Mouse (Mus musculus) mouse embryonic stem cell (cell line): Measurements from ENCODE around the gene Nmnat1.
"Not testable (repeated sequence)": the region's sequence is repeated elsewhere in the genome, so short reads cannot be mapped to it uniquely, and the experiment has no call there.

Experiments used
- in situ Hi-C, 2 experiments: fragments of 300-500 bp; cut with MboI; formaldehyde crosslinking; loops; 1 replicate in 1 of 2; 3 replicates in 1 of 2; pipeline ENCODE4 v1.14.3; 2019 to 2020; ENCODE audit warnings: low sequenced_read_pairs in 2 of 2, low pct_unique_long_range_greater_than_20kb in 1 of 2, mixed read lengths in 1 of 2; ENCODE audit not compliant: unreplicated experiment in 1 of 2

Gene Nmnat1

GRCm38 (mm10) chr4:149457163-149457562 lies 27.8 kb downstream of the Nmnat1 start:
- in situ Hi-C loops = not testable (repeated sequence)

GRCm38 (mm10) chr4:149454879-149455278 lies 30.1 kb downstream of the Nmnat1 start, which contains the start of gene Rbp7:
Gene Rbp7 (minus strand): TSS chr4:149454978.
- in situ Hi-C loops = loop anchor here in 1 of 2 experiments (5.0 kb wide), 1 partner anchor 92 kb away; no protein-coding TSS in a partner anchor

- in situ Hi-C loops = loop anchor here in 1 of 2 experiments (5.0 kb wide), 1 partner anchor 93 kb away; no protein-coding TSS in a partner anchor
Measured at GRCm38 (mm10) chr4:149454263-149454662, 30.7 kb downstream of the Nmnat1 start.

- in situ Hi-C loops = loop anchor here in 1 of 2 experiments (5.0 kb wide), 1 partner anchor 94 kb away; no protein-coding TSS in a partner anchor
Measured at GRCm38 (mm10) chr4:149453656-149454055, 31.3 kb downstream of the Nmnat1 start.

GRCm38 (mm10) chr4:149450636-149451035 lies 34.4 kb downstream of the Nmnat1 start:
- in situ Hi-C loops = loop anchor here in 1 of 2 experiments (5.0 kb wide), 1 partner anchor 97 kb away; no protein-coding TSS in a partner anchor

GRCm38 (mm10) chr4:149446309-149446708 lies 38.7 kb downstream of the Nmnat1 start:
- in situ Hi-C loops = no loop called here

- in situ Hi-C loops = no loop called here
Measured at GRCm38 (mm10) chr4:149445868-149446267, 39.1 kb downstream of the Nmnat1 start.

GRCm38 (mm10) chr4:149444964-149445701 lies 39.9 kb downstream of the Nmnat1 start:
- in situ Hi-C loops = no loop called here

- in situ Hi-C loops = no loop called here
Measured at GRCm38 (mm10) chr4:149444465-149444864, 40.5 kb downstream of the Nmnat1 start.

GRCm38 (mm10) chr4:149442436-149442835 lies 42.6 kb downstream of the Nmnat1 start:
- in situ Hi-C loops = no loop called here

GRCm38 (mm10) chr4:149440576-149440975 lies 44.4 kb downstream of the Nmnat1 start:
- in situ Hi-C loops = no loop called here

GRCm38 (mm10) chr4:149431887-149432286 lies 53.1 kb downstream of the Nmnat1 start:
- in situ Hi-C loops = not testable (repeated sequence)

- in situ Hi-C loops = no loop called here
Measured at GRCm38 (mm10) chr4:149429592-149429991, 55.4 kb downstream of the Nmnat1 start.

GRCm38 (mm10) chr4:149426325-149427199 lies 58.4 kb downstream of the Nmnat1 start, which contains the start of gene Ube4b:
Gene Ube4b (minus strand): TSS chr4:149426749.
- in situ Hi-C loops = no loop called here

GRCm38 (mm10) chr4:149425801-149426292 lies 59.2 kb downstream of the Nmnat1 start:
- in situ Hi-C loops = no loop called here

- in situ Hi-C loops = no loop called here
Measured at GRCm38 (mm10) chr4:149424755-149425154, 60.2 kb downstream of the Nmnat1 start.

- in situ Hi-C loops = no loop called here
Measured at GRCm38 (mm10) chr4:149417854-149418365, 67.1 kb downstream of the Nmnat1 start.
